Mouse (Mus musculus) lung, postnatal 0 days (tissue): ENCODE measurements around the gene Bcas1.

Experiments
- CTCF ChIP-seq: IDR thresholded peaks from 2 replicates; pipeline ENCODE4 v1.5.1; 2016; ENCODE audit warnings: antibody characterized with exemption, mild to moderate bottlenecking
- EP300 ChIP-seq: IDR thresholded peaks from 2 replicates; pipeline ENCODE4 v1.6.1; 2016; ENCODE audit warnings: antibody characterized with exemption, mild to moderate bottlenecking, control low read depth

GRCm38 (mm10) chr2:170304766-170305165 is 122.9 kb downstream of the Bcas1 start:
- no peak for TF ChIP-seq CTCF
- TF ChIP-seq EP300: no peak
